Mouse (Mus musculus): Measurements from ENCODE around the gene Tns3.

DNA sequence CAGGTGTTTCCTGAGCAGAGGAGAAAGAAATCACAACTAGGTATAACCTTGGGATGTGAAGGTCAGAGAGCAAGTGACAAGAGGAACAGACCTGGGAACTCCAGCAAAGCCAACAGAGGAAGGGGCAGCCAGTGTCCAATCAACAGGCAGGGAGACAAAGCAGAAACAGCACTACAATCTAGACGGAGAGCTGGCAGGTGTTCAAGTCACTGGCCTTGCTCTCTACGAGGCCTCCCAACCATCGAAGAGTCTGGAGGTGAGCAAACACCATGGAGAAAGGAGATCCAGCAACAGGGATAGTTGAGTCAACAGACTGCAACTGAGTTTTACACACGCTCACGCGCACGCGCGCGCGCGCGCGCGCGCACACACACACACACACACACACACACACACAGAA lies 24.6 kb downstream of the Tns3 start:
- TF ChIP-seq CTCF (IDR thresholded peaks at IDR 0.05; ENCODE audit: control insufficient read depth, insufficient read depth, insufficient read length) (no peak), USF1 (IDR thresholded peaks at IDR 0.05; ENCODE audit: low read depth) (no peak), FOSL1 (IDR thresholded peaks at IDR 0.05; ENCODE audit: insufficient read depth, low read length, poor library complexity, severe bottlenecking) (no peak), CEBPB (IDR thresholded peaks at IDR 0.05; ENCODE audit: low read depth) (no peak)

Measured in C2C12 (cell line).